Comparison of ENCODE assay signal across 8 mouse cellular contexts in the genomic region with DNA sequence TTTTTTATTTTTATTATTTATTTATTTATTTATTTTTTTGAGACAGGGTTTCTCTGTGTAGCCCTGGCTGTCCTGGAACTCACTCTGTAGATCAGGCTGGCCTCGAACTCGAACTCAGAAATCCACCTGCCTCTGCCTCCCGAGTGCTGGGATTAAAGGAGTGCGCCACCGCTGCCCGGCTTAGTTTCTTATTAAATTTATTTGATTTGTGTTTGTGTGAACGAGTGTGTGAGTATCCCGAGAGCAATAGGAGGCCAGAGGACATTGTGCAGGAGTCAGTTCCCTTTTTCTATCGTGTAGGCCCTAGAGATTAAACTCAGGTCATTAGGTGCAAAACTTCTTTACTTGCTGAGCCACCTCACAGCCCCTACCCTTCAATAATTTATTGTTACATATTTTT. TPM values are rescaled to one million over a fixed set of nuclear protein-coding genes. Genes with fewer than 3 reads are reported as not detected.
DNase-seq lines count a peak whose midpoint lies in the region; ATAC-seq and TF ChIP-seq lines count a peak whose summit lies in the region.
"Not testable (repeated sequence)": the region's sequence is repeated elsewhere in the genome, so short reads cannot be mapped to it uniquely, and the experiment has no call there.

No protein-coding gene starts in this region.

- DNase-seq in A20 (ENCODE audit: low read depth, low spot score), result peak; percentile 85
- DNase-seq in kidney, adult 9 months, result peak; percentile 9
- DNase-seq in midbrain, embryonic 11.5 days (ENCODE audit: low spot score, missing footprints), result not testable (repeated sequence)

- H3K9me3 ChIP-seq in forebrain, embryonic 12.5 days; heart, embryonic 14.5 days (ENCODE audit: control insufficient read depth, low read length); liver, embryonic 15.5 days (replicated peaks); midbrain, embryonic 11.5 days (ENCODE audit: control insufficient read depth, low read length); neural tube, embryonic 13.5 days: not testable (repeated sequence)

- TF ChIP-seq CTCF in bone marrow macrophage, adult 2 months (IDR thresholded peaks at IDR 0.05; ENCODE audit: low read depth, low read length), result not testable (repeated sequence)

- not testable (repeated sequence) for H3K4me2 ChIP-seq in forebrain, embryonic 12.5 days; midbrain, embryonic 11.5 days; neural tube, embryonic 13.5 days
- H3K4me2 ChIP-seq in heart, embryonic 14.5 days (ENCODE audit: low read length), result 0 out of 2 replicates have a peak overlapping the region, but pooled peaks have one; percentile 17
- peak overlapping the region; percentile 29; the same call in 1 of the 2 replicates for H3K4me2 ChIP-seq in liver, embryonic 15.5 days

- TF ChIP-seq POLR2A in bone marrow macrophage, adult 2 months (IDR thresholded peaks at IDR 0.05; ENCODE audit: borderline replicate concordance, low read depth, low read length), result not testable (repeated sequence)

- not testable (repeated sequence) for H3K36me3 ChIP-seq in forebrain, embryonic 12.5 days (replicated peaks); heart, embryonic 14.5 days (ENCODE audit: control insufficient read depth, insufficient read depth, low read length); liver, embryonic 15.5 days (replicated peaks); midbrain, embryonic 11.5 days (ENCODE audit: control insufficient read depth, insufficient read depth, low read length); neural tube, embryonic 13.5 days

- H3K27ac ChIP-seq in bone marrow macrophage, adult 2 months (ENCODE audit: insufficient read depth, low read depth, low read length), result peak overlapping the region; percentile 75
- H3K27ac ChIP-seq in forebrain, embryonic 12.5 days; heart, embryonic 14.5 days (replicated peaks in 1 of 2; ENCODE audit: control insufficient read depth in 1 of 2, insufficient read depth in 1 of 2, low read depth in 2 of 2, low read length in 2 of 2); liver, embryonic 15.5 days (replicated peaks); midbrain, embryonic 11.5 days (ENCODE audit: low read depth, low read length); neural tube, embryonic 13.5 days (replicated peaks): not testable (repeated sequence)

- WGBS in forebrain, embryonic 12.5 days, result 73% methylated on average over 9 of the region's 9 CpGs
- 65% methylated on average over 9 of the region's 9 CpGs for WGBS in heart, embryonic 14.5 days
- 38% methylated on average over 9 of the region's 9 CpGs for WGBS in liver, embryonic 15.5 days (ENCODE audit: insufficient replicate concordance)
- WGBS in midbrain, embryonic 11.5 days, result 72% methylated on average over 9 of the region's 9 CpGs
- WGBS in neural tube, embryonic 13.5 days, result 73% methylated on average over 9 of the region's 9 CpGs

- H3K9ac ChIP-seq in forebrain, embryonic 12.5 days; heart, embryonic 14.5 days (ENCODE audit: low read length); liver, embryonic 15.5 days; midbrain, embryonic 11.5 days (ENCODE audit: low read length); neural tube, embryonic 13.5 days: not testable (repeated sequence)

- H3K4me3 ChIP-seq in bone marrow macrophage, adult 2 months (ENCODE audit: insufficient read depth, low read length); forebrain, embryonic 12.5 days (replicated peaks); heart, embryonic 14.5 days (ENCODE audit: control insufficient read depth in 1 of 2, insufficient read depth in 1 of 2, low read depth in 1 of 2, low read length in 2 of 2); liver, embryonic 15.5 days (replicated peaks); midbrain, embryonic 11.5 days (ENCODE audit: low read depth, low read length); neural tube, embryonic 13.5 days: not testable (repeated sequence)

- ATAC-seq in forebrain, embryonic 12.5 days (ENCODE audit: low FRiP score), result peak; percentile 25
- not testable (repeated sequence) for ATAC-seq in heart, embryonic 14.5 days (ENCODE audit: insufficient number of reproducible peaks, insufficient read depth, low FRiP score, low read depth); liver, embryonic 15.5 days (ENCODE audit: insufficient read depth)
- peak; percentile 13; the same call in 1 of the 2 replicates for ATAC-seq in midbrain, embryonic 11.5 days (ENCODE audit: low FRiP score)
- ATAC-seq in neural tube, embryonic 13.5 days (ENCODE audit: low read depth), result peak; percentile 7; the same call in 1 of the 2 replicates

- peaks cover 49% of the 10 kb centered on the region for H3K4me1 ChIP-seq in bone marrow macrophage, adult 2 months (ENCODE audit: control insufficient read depth, insufficient read depth, low read length)
- not testable (repeated sequence) for H3K4me1 ChIP-seq in forebrain, embryonic 12.5 days; heart, embryonic 14.5 days (ENCODE audit: control insufficient read depth in 2 of 2, insufficient read depth in 2 of 2, low read length in 2 of 2); midbrain, embryonic 11.5 days (ENCODE audit: control insufficient read depth, insufficient read depth, low read length); neural tube, embryonic 13.5 days (replicated peaks)
- H3K4me1 ChIP-seq in liver, embryonic 15.5 days (replicated peaks), result peaks cover 15% of the 10 kb centered on the region

- H3K27me3 ChIP-seq in forebrain, embryonic 12.5 days; heart, embryonic 14.5 days (ENCODE audit: control insufficient read depth, insufficient read depth, low read length); liver, embryonic 15.5 days; midbrain, embryonic 11.5 days (ENCODE audit: control insufficient read depth, insufficient read depth, low read length); neural tube, embryonic 13.5 days: not testable (repeated sequence)

RNA-seq across cellular contexts. Expression of a gene that starts 23.3 kb away (rescaled TPM):
- 1,554 and 1,753 TPM in 2 replicates for polyA plus RNA-seq in bone marrow macrophage, adult 2 months (2012; ENCODE audit: insufficient read depth, insufficient read length, missing spikeins)
- polyA plus RNA-seq in forebrain, embryonic 12.5 days (2016; fragmentation: Nextera tagmentation; extraction: Ambion mirVana), result 2.2 and 2.9 TPM in 2 replicates
- polyA plus RNA-seq in heart, embryonic 14.5 days (2014; fragmentation: Nextera tagmentation; extraction: Ambion mirVana), result 3.8 and 4.3 TPM in 2 replicates
- 25.1 and 25.8 TPM in 2 replicates for polyA plus RNA-seq in liver, embryonic 15.5 days (2015; fragmentation: Nextera tagmentation; extraction: Ambion mirVana)
- 3.4 and 4.4 TPM in 2 replicates for polyA plus RNA-seq in midbrain, embryonic 11.5 days (2014; fragmentation: Nextera tagmentation; extraction: Ambion mirVana)
- polyA plus RNA-seq in neural tube, embryonic 13.5 days (2015; fragmentation: Nextera tagmentation; extraction: Ambion mirVana), result 5.3 and 6.0 TPM in 2 replicates

RNA-seq across cellular contexts. Expression of a gene that starts 56.3 kb away (rescaled TPM):
- 128 and 138 TPM in 2 replicates for polyA plus RNA-seq in bone marrow macrophage, adult 2 months (2012; ENCODE audit: insufficient read depth, insufficient read length, missing spikeins)
- polyA plus RNA-seq in forebrain, embryonic 12.5 days (2016; fragmentation: Nextera tagmentation; extraction: Ambion mirVana), result 1.2 and 1.4 TPM in 2 replicates
- 1.4 and 2.2 TPM in 2 replicates for polyA plus RNA-seq in heart, embryonic 14.5 days (2014; fragmentation: Nextera tagmentation; extraction: Ambion mirVana)
- polyA plus RNA-seq in liver, embryonic 15.5 days (2015; fragmentation: Nextera tagmentation; extraction: Ambion mirVana), result 13.8 and 14.5 TPM in 2 replicates
- polyA plus RNA-seq in midbrain, embryonic 11.5 days (2014; fragmentation: Nextera tagmentation; extraction: Ambion mirVana), result 1.8 and 2.3 TPM in 2 replicates
- 1.5 and 1.8 TPM in 2 replicates for polyA plus RNA-seq in neural tube, embryonic 13.5 days (2015; fragmentation: Nextera tagmentation; extraction: Ambion mirVana)

Comparison
In these comparisons a context has a peak if more than half of its experiments do, and no peak if none do; other contexts are left out.
1. RNA of a gene that starts 23.3 kb away (polyA plus RNA-seq): 1,554 to 1,753 TPM in bone marrow macrophage, adult 2 months; 25.1 to 25.8 TPM in liver, embryonic 15.5 days, 5.3 to 6.0 TPM in neural tube, embryonic 13.5 days, 3.8 to 4.3 TPM in heart, embryonic 14.5 days, 3.4 to 4.4 TPM in midbrain, embryonic 11.5 days and 2.2 to 2.9 TPM in forebrain, embryonic 12.5 days; every median in the first group is over 10 times any median in the second.